Mouse (Mus musculus) forebrain, postnatal 0 days (tissue): ENCODE data around the gene Ebf1. TPM values are rescaled to one million over a fixed set of nuclear protein-coding genes. Genes with fewer than 3 reads are reported as not detected.

Experiments used
- ATAC-seq: fragments of 200-750 bp; cut with Nextera tagmentation; 2 replicates; pipeline ENCODE4 v1.8.0; 2017; ENCODE audit warnings: mild to moderate bottlenecking, moderate library complexity
- DNase-seq: peaks from one replicate; pipeline ENCODE4 v3.0.0-alpha.2; 2015
- H3K27ac ChIP-seq: fragments of 300-500 bp; sonication (generic); 2 replicates; pipeline ENCODE4 v1.5.1; 2014; ENCODE audit warnings: low read depth, mild to moderate bottlenecking, antibody characterized with exemption, low read length, moderate library complexity, mixed read lengths
- H3K27me3 ChIP-seq: fragments of 300-500 bp; sonication (generic); 2 replicates; pipeline ENCODE4 v1.6.1; 2014; ENCODE audit warnings: mild to moderate bottlenecking, low read length, mixed read lengths; ENCODE audit not compliant: insufficient read depth
- H3K36me3 ChIP-seq: fragments of 300-500 bp; sonication (generic); 2 replicates; pipeline ENCODE4 v1.6.1; 2014; ENCODE audit warnings: mild to moderate bottlenecking, moderate library complexity; ENCODE audit not compliant: insufficient read depth
- H3K4me1 ChIP-seq: fragments of 300-500 bp; sonication (generic); 2 replicates; pipeline ENCODE4 v1.6.1; 2014; ENCODE audit warnings: antibody characterized with exemption; ENCODE audit not compliant: insufficient read depth
- H3K4me2 ChIP-seq: fragments of 300-500 bp; sonication (generic); 2 replicates; pipeline ENCODE4 v1.6.1; 2014; ENCODE audit warnings: low read depth, mild to moderate bottlenecking, moderate library complexity
- H3K4me3 ChIP-seq: fragments of 300-500 bp; sonication (generic); 2 replicates; pipeline ENCODE4 v1.5.1; 2014; ENCODE audit warnings: low read depth, low read length, mixed read lengths
- H3K9ac ChIP-seq: fragments of 300-500 bp; sonication (generic); 2 replicates; pipeline ENCODE4 v1.6.1; 2014; ENCODE audit warnings: mild to moderate bottlenecking
- H3K9me3 ChIP-seq: fragments of 300-500 bp; sonication (generic); 2 replicates; pipeline ENCODE4 v1.6.1; 2016; ENCODE audit warnings: low read length
- CTCF ChIP-seq: sonication (generic); IDR thresholded peaks from 2 replicates; pipeline ENCODE4 v1.5.1; 2016; ENCODE audit warnings: antibody characterized with exemption, control low read depth, low read depth
- WGBS: fragments of 180-500 bp; shearing (Covaris S2); extraction: QIAGEN DNeasy Blood & Tissue Kit; methylation state at CpG from one replicate; pipeline ENCODE4 v1.1.7; 2014; 5-methylcytosine and 5-hydroxymethylcytosine counted together
- polyA plus RNA-seq: library from polyadenylated mRNA; unstranded; fragments of >200 nt; fragmentation: Nextera tagmentation; extraction: Ambion mirVana; gene quantifications from 2 replicates; pipeline ENCODE4 v1.2.1, GENCODE M21; 2015
- total RNA-seq: library from RNA; depleted of rRNA; stranded (reverse); fragments of >200 nt; gene quantifications from 2 replicates; pipeline ENCODE4 v1.2.3, GENCODE M21; 2014

Gene Ebf1
- total and polyA plus RNA-seq, 2 experiments from 2014 or later, result 12.9 to 20.6 TPM

GRCm38 (mm10) chr11:44682703-44683539 lies 65.8 kb downstream of the Ebf1 start:
- no peaks in the 10 kb centered on the region for H3K9me3 ChIP-seq
- H3K4me2 ChIP-seq, result 0 out of 2 replicates have a peak overlapping the region, but pooled peaks have one; percentile 5
- DNase-seq, result no peak
- TF ChIP-seq CTCF, result no peak
- peaks cover 38% of the 10 kb centered on the region for H3K27me3 ChIP-seq
- H3K36me3 ChIP-seq, result no peaks in the 10 kb centered on the region
- no peak overlapping the region for H3K9ac ChIP-seq
- 23% methylated on average over 18 of the region's 18 CpGs for WGBS
- H3K4me3 ChIP-seq, result no peak overlapping the region
- ATAC-seq, result no peak
- H3K4me1 ChIP-seq, result no peaks in the 10 kb centered on the region
- no peak overlapping the region for H3K27ac ChIP-seq

GRCm38 (mm10) chr11:44684486-44685076 lies 67.5 kb downstream of the Ebf1 start:
- H3K36me3 ChIP-seq, result no peaks in the 10 kb centered on the region
- 52% methylated on average over 20 of the region's 20 CpGs for WGBS
- peaks cover 38% of the 10 kb centered on the region for H3K27me3 ChIP-seq
- no peaks in the 10 kb centered on the region for H3K9me3 ChIP-seq
- no peak for DNase-seq
- no peak for TF ChIP-seq CTCF
- no peak overlapping the region for H3K9ac ChIP-seq
- H3K4me3 ChIP-seq, result no peak overlapping the region
- no peak for ATAC-seq
- no peak overlapping the region for H3K27ac ChIP-seq
- no peaks in the 10 kb centered on the region for H3K4me1 ChIP-seq
- H3K4me2 ChIP-seq, result no peak overlapping the region

GRCm38 (mm10) chr11:44685129-44685528 lies 68.0 kb downstream of the Ebf1 start:
- no peaks in the 10 kb centered on the region for H3K4me1 ChIP-seq
- WGBS, result 73% methylated on average over 3 of the region's 3 CpGs
- H3K36me3 ChIP-seq, result no peaks in the 10 kb centered on the region
- H3K9me3 ChIP-seq, result no peaks in the 10 kb centered on the region
- TF ChIP-seq CTCF, result no peak
- ATAC-seq (no peak), DNase-seq (no peak)
- no peak overlapping the region for H3K9ac ChIP-seq
- peaks cover 38% of the 10 kb centered on the region for H3K27me3 ChIP-seq
- H3K4me2 ChIP-seq, result no peak overlapping the region
- H3K27ac ChIP-seq, result no peak overlapping the region
- no peak overlapping the region for H3K4me3 ChIP-seq

GRCm38 (mm10) chr11:44685911-44686361 lies 68.8 kb downstream of the Ebf1 start:
- no peaks in the 10 kb centered on the region for H3K9me3 ChIP-seq
- no peak overlapping the region for H3K27ac ChIP-seq
- no peak for TF ChIP-seq CTCF
- no peak overlapping the region for H3K4me2 ChIP-seq
- H3K4me1 ChIP-seq, result no peaks in the 10 kb centered on the region
- DNase-seq (no peak), ATAC-seq (no peak)
- H3K36me3 ChIP-seq, result no peaks in the 10 kb centered on the region
- H3K9ac ChIP-seq, result no peak overlapping the region
- H3K4me3 ChIP-seq, result no peak overlapping the region
- H3K27me3 ChIP-seq, result peaks cover 38% of the 10 kb centered on the region
- WGBS, result 39% methylated on average over 21 of the region's 21 CpGs

- Histone ChIP-seq H3K27me3 (peaks cover 37% of the 10 kb centered on the region), H3K4me3 (no peak overlapping the region), H3K9me3 (no peaks in the 10 kb centered on the region), H3K4me2 (no peak overlapping the region), H3K4me1 (no peaks in the 10 kb centered on the region), H3K9ac (no peak overlapping the region), H3K27ac (no peak overlapping the region), H3K36me3 (no peaks in the 10 kb centered on the region)
- no peak for ATAC-seq
- no peak for DNase-seq
- 86% methylated on average over 12 of the region's 12 CpGs for WGBS
- TF ChIP-seq CTCF, result no peak
Observed at GRCm38 (mm10) chr11:44686378-44686777, 69.3 kb downstream of the Ebf1 start.

- WGBS, result 80% methylated on average over 3 of the region's 3 CpGs
Observed at GRCm38 (mm10) chr11:44688542-44688941, 71.4 kb downstream of the Ebf1 start.

DNA sequence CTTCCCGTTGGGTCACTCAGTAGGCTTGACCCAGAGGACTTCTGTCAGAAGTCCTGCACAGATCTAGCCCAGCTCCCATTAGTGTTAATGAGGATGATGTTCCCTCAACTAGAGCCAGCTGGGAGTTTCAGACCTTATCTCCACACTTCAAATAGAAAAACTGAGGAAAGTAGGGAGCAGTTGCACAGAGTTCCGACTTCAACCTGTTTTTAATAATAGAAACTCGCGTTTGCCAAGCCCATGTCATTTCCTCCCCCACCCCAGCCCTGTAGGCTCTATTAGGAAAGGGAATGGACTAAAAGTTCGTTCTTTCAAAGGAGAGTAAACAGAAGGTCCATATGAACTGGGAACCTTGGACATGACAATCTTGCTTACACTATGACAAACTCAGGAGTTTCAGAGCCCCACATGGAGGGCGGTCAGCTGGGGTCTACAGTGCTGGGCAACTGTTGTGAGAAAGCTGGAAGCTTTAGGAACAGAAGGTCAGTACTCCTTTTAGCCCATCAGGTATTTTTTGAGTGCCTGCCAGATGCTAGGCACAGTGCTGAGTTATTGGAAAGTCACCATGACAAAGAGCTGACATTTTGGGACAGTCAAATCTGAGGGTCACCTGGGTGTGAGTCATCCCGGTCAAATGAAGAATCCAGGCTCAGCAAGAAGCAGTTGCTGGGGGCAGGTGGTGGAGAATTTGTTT lies 72.6 kb downstream of the Ebf1 start:
- ATAC-seq (no peak), DNase-seq (no peak)
- H3K9me3 ChIP-seq, result no peaks in the 10 kb centered on the region
- H3K4me2 ChIP-seq, result no peak overlapping the region
- no peak overlapping the region for H3K4me3 ChIP-seq
- H3K9ac ChIP-seq, result no peak overlapping the region
- no peaks in the 10 kb centered on the region for H3K36me3 ChIP-seq
- H3K4me1 ChIP-seq, result no peaks in the 10 kb centered on the region
- WGBS, result 86% methylated on average over 7 of the region's 7 CpGs
- H3K27me3 ChIP-seq, result peaks cover 19% of the 10 kb centered on the region
- TF ChIP-seq CTCF, result no peak
- H3K27ac ChIP-seq, result no peak overlapping the region

More at GRCm38 (mm10) chr11:44688542-44688941, 71.4 kb downstream of the Ebf1 start:
- no peaks in the 10 kb centered on the region for H3K36me3 ChIP-seq
- DNase-seq (no peak), ATAC-seq (no peak)
- peaks cover 30% of the 10 kb centered on the region for H3K27me3 ChIP-seq
- no peak overlapping the region for H3K27ac ChIP-seq
- H3K9ac ChIP-seq, result no peak overlapping the region
- H3K9me3 ChIP-seq, result no peaks in the 10 kb centered on the region
- no peak overlapping the region for H3K4me2 ChIP-seq
- H3K4me1 ChIP-seq, result no peaks in the 10 kb centered on the region
- TF ChIP-seq CTCF, result no peak
- H3K4me3 ChIP-seq, result no peak overlapping the region
